Mouse (Mus musculus): ENCODE measurements around the gene Gm17387.

- no peak for TF ChIP-seq CTCF (IDR thresholded peaks at IDR 0.05; ENCODE audit: low read depth, low read length)
- no peak for TF ChIP-seq POLR2A (IDR thresholded peaks at IDR 0.05; ENCODE audit: borderline replicate concordance, low read depth, low read length)
Measured at GRCm38 (mm10) chr7:141026097-141026739, 2.7 kb upstream of the Gm17387 start.
